Mouse (Mus musculus) forebrain, embryonic 16.5 days (tissue): ENCODE data around the gene Rpl37. TPM values are rescaled to one million over a fixed set of nuclear protein-coding genes. Genes with fewer than 3 reads are reported as not detected.

Experiments
- ATAC-seq: fragments of 200-750 bp; cut with Nextera tagmentation; 2 replicates; pipeline ENCODE4 v1.8.0; 2017; ENCODE audit warnings: mild to moderate bottlenecking, moderate library complexity
- H3K27ac ChIP-seq: fragments of 300-500 bp; sonication (generic); 2 replicates; pipeline ENCODE4 v1.5.1; 2014; ENCODE audit warnings: low read length, control low read depth
- H3K27me3 ChIP-seq: fragments of 300-500 bp; sonication (generic); replicated peaks from 2 replicates; pipeline ENCODE4 v1.6.1; 2014; ENCODE audit warnings: low read length; ENCODE audit not compliant: control insufficient read depth, insufficient read depth
- H3K36me3 ChIP-seq: fragments of 300-500 bp; sonication (generic); 2 replicates; pipeline ENCODE4 v1.6.1; 2014; ENCODE audit not compliant: control insufficient read depth, insufficient read depth
- H3K4me1 ChIP-seq: fragments of 300-500 bp; sonication (generic); replicated peaks from 2 replicates; pipeline ENCODE4 v1.6.1; 2014; ENCODE audit warnings: low read length; ENCODE audit not compliant: control insufficient read depth, insufficient read depth
- H3K4me2 ChIP-seq: fragments of 300-500 bp; sonication (generic); 2 replicates; pipeline ENCODE4 v1.6.1; 2014; ENCODE audit warnings: mild to moderate bottlenecking, low read length, control low read depth
- H3K4me3 ChIP-seq: fragments of 300-500 bp; sonication (generic); replicated peaks from 2 replicates; pipeline ENCODE4 v1.5.1; 2014; ENCODE audit warnings: mild to moderate bottlenecking, low read length, control low read depth
- H3K9ac ChIP-seq: fragments of 300-500 bp; sonication (generic); replicated peaks from 2 replicates; pipeline ENCODE4 v1.6.1; 2014; ENCODE audit warnings: low read depth, low read length, control low read depth
- H3K9me3 ChIP-seq: fragments of 300-500 bp; sonication (generic); 2 replicates; pipeline ENCODE4 v1.6.1; 2016; ENCODE audit warnings: low read length; ENCODE audit not compliant: control insufficient read depth
- WGBS: fragments of 180-500 bp; shearing (Covaris S2); extraction: QIAGEN DNeasy Blood & Tissue Kit; methylation state at CpG from one replicate; pipeline ENCODE4 v1.1.7; 2014; 5-methylcytosine and 5-hydroxymethylcytosine counted together
- polyA plus RNA-seq: library from polyadenylated mRNA; unstranded; fragments of >200 nt; fragmentation: Nextera tagmentation; extraction: Ambion mirVana; gene quantifications from 2 replicates; pipeline ENCODE4 v1.2.1, GENCODE M21; 2015

Gene Rpl37
- 335 and 339 TPM in 2 replicates for polyA plus RNA-seq

GRCm38 (mm10) chr15:5116270-5117030 lies at the start of gene Rpl37:
Rpl37 (plus strand) TSS chr15:5116645.
- H3K4me1 ChIP-seq, result peaks cover 16% of the 10 kb centered on the region
- WGBS, result under 1% methylated on average over 54 of the region's 55 CpGs
- H3K27ac ChIP-seq, result peak within 1 kb of the TSS; percentile 88

GRCm38 (mm10) chr15:5068801-5069518 lies 47.5 kb upstream of the Rpl37 start:
- Histone ChIP-seq H3K4me3 (no peak overlapping the region), H3K27ac (no peak overlapping the region), H3K4me2 (no peak overlapping the region), H3K4me1 (no peaks in the 10 kb centered on the region), H3K9ac (no peak overlapping the region), H3K36me3 (no peaks in the 10 kb centered on the region), H3K9me3 (no peaks in the 10 kb centered on the region), H3K27me3 (no peaks in the 10 kb centered on the region)
- WGBS, result 61% methylated on average over 15 of the region's 15 CpGs
- peak; percentile 68 for ATAC-seq

More at GRCm38 (mm10) chr15:5116270-5117030, at the start of gene Rpl37:
- Histone ChIP-seq H3K9me3 (no peaks in the 10 kb centered on the region), H3K4me2 (peak within 1 kb of the TSS; percentile 84), H3K4me3 (peak within 1 kb of the TSS; percentile 97), H3K9ac (peak within 1 kb of the TSS; percentile 96), H3K27me3 (no peaks in the 10 kb centered on the region), H3K36me3 (peaks cover 16% of the 10 kb centered on the region)
- ATAC-seq, result peak; percentile 98

GRCm38 (mm10) chr15:5081235-5081634 lies 35.2 kb upstream of the Rpl37 start:
- Histone ChIP-seq H3K36me3 (no peaks in the 10 kb centered on the region), H3K9ac (no peak overlapping the region), H3K4me3 (no peak overlapping the region), H3K27me3 (no peaks in the 10 kb centered on the region), H3K27ac (no peak overlapping the region), H3K4me1 (no peaks in the 10 kb centered on the region), H3K4me2 (no peak overlapping the region), H3K9me3 (no peaks in the 10 kb centered on the region)
- 85% methylated on average over 1 of the region's 1 CpGs for WGBS
- ATAC-seq, result no peak

GRCm38 (mm10) chr15:5086162-5086561 lies 30.3 kb upstream of the Rpl37 start:
- no peaks in the 10 kb centered on the region for H3K36me3 ChIP-seq
- 35% methylated on average over 2 of the region's 2 CpGs for WGBS
- no peaks in the 10 kb centered on the region for H3K9me3 ChIP-seq
- no peaks in the 10 kb centered on the region for H3K27me3 ChIP-seq
- no peaks in the 10 kb centered on the region for H3K4me1 ChIP-seq
- no peak overlapping the region for H3K4me3 ChIP-seq
- H3K4me2 ChIP-seq, result no peak overlapping the region
- ATAC-seq, result no peak
- no peak overlapping the region for H3K9ac ChIP-seq
- no peak overlapping the region for H3K27ac ChIP-seq

GRCm38 (mm10) chr15:5088850-5089608 lies 27.4 kb upstream of the Rpl37 start:
- WGBS, result 73% methylated on average over 7 of the region's 7 CpGs
- Histone ChIP-seq H3K4me1 (no peaks in the 10 kb centered on the region), H3K27me3 (no peaks in the 10 kb centered on the region), H3K4me3 (no peak overlapping the region), H3K4me2 (no peak overlapping the region), H3K9me3 (no peaks in the 10 kb centered on the region), H3K36me3 (no peaks in the 10 kb centered on the region), H3K27ac (no peak overlapping the region), H3K9ac (no peak overlapping the region)
- no peak for ATAC-seq

GRCm38 (mm10) chr15:5090131-5090530 lies 26.3 kb upstream of the Rpl37 start:
- Histone ChIP-seq H3K4me2 (no peak overlapping the region), H3K36me3 (no peaks in the 10 kb centered on the region), H3K4me1 (no peaks in the 10 kb centered on the region), H3K9ac (no peak overlapping the region), H3K27ac (no peak overlapping the region), H3K27me3 (no peaks in the 10 kb centered on the region), H3K9me3 (no peaks in the 10 kb centered on the region), H3K4me3 (no peak overlapping the region)
- ATAC-seq, result no peak
- 97% methylated on average over 10 of the region's 10 CpGs for WGBS

- no peak overlapping the region for H3K4me2 ChIP-seq
- H3K27ac ChIP-seq, result no peak overlapping the region
- H3K9me3 ChIP-seq, result no peaks in the 10 kb centered on the region
- H3K36me3 ChIP-seq, result no peaks in the 10 kb centered on the region
- H3K4me1 ChIP-seq, result no peaks in the 10 kb centered on the region
- no peak for ATAC-seq
- no peak overlapping the region for H3K4me3 ChIP-seq
- no peaks in the 10 kb centered on the region for H3K27me3 ChIP-seq
- H3K9ac ChIP-seq, result no peak overlapping the region
- WGBS, result 92% methylated on average over 11 of the region's 11 CpGs
Observed at GRCm38 (mm10) chr15:5095534-5096301, 20.7 kb upstream of the Rpl37 start.

- Histone ChIP-seq H3K27me3 (no peaks in the 10 kb centered on the region), H3K4me2 (no peak overlapping the region), H3K36me3 (no peaks in the 10 kb centered on the region), H3K4me3 (no peak overlapping the region), H3K27ac (no peak overlapping the region), H3K9ac (no peak overlapping the region), H3K4me1 (no peaks in the 10 kb centered on the region), H3K9me3 (no peaks in the 10 kb centered on the region)
- no peak for ATAC-seq
- WGBS, result 95% methylated on average over 1 of the region's 1 CpGs
Observed at GRCm38 (mm10) chr15:5097376-5097775, 19.1 kb upstream of the Rpl37 start.
